ENCODE assay signal across 8 mouse cellular contexts in genomic region chr17:47408558-47408898, GRCm38 (mm10). TPM values are rescaled to one million over a fixed set of nuclear protein-coding genes. Genes with fewer than 3 reads are reported as not detected.
A peak's percentile ranks its signal among the peaks of the same experiment; 100 is the strongest.
DNase-seq lines count a peak whose midpoint lies in the region; ATAC-seq and TF ChIP-seq lines count a peak whose summit lies in the region.
"Had no signal": no experiment of that assay in that cellular context is flagged by ENCODE, and none has a peak within 500 bp of the region (broad histone marks: within the 10 kb centered on the region; RNA-seq: fewer than 3 reads in every experiment).

No protein-coding gene starts in this region.

- no peak overlapping the region for H3K27ac ChIP-seq in MEL (ENCODE audit: control insufficient read depth, low read depth, low read length)
- no peak overlapping the region for H3K27ac ChIP-seq in kidney, embryonic 15.5 days
- H3K27ac ChIP-seq in lung, embryonic 14.5 days (ENCODE audit: low read depth), result no peak overlapping the region
- no peak overlapping the region for H3K27ac ChIP-seq in small intestine, adult 2 months (ENCODE audit: insufficient read depth, low read depth, low read length)

- peak; percentile 82 to 85 (median 84) for TF ChIP-seq CTCF in MEL (IDR thresholded peaks at IDR 0.05 in 2 of 3, conservative IDR thresholded peaks at IDR 0.05 in 1 of 3; ENCODE audit: control insufficient read depth in 1 of 3, insufficient read depth in 1 of 3, low read depth in 2 of 3, low read length in 3 of 3, poor library complexity in 1 of 3, severe bottlenecking in 1 of 3)
- TF ChIP-seq CTCF in lung, embryonic 14.5 days (IDR thresholded peaks at IDR 0.05; ENCODE audit: low read depth), result peak; percentile 83
- peak; percentile 74; the same call in 1 of the 2 replicates for TF ChIP-seq CTCF in small intestine, adult 2 months (IDR thresholded peaks at IDR 0.05; ENCODE audit: extremely low read depth, insufficient read length, insufficient replicate concordance, low read depth, low read length)

- H3K27me3 ChIP-seq in MEL (ENCODE audit: control insufficient read depth in 1 of 2, insufficient read depth in 2 of 2, low read length in 2 of 2), result no peaks in the 10 kb centered on the region; a peak in 1 of 4 replicates
- peaks cover 56% of the 10 kb centered on the region for H3K27me3 ChIP-seq in kidney, embryonic 15.5 days
- H3K27me3 ChIP-seq in lung, embryonic 14.5 days (ENCODE audit: insufficient read depth, low read length), result peaks cover 21% of the 10 kb centered on the region
- H3K27me3 ChIP-seq in small intestine, adult 2 months (ENCODE audit: control insufficient read depth, insufficient read depth, low read length), result peaks cover 6% of the 10 kb centered on the region

- TF ChIP-seq RAD21 in MEL (IDR thresholded peaks at IDR 0.05; ENCODE audit: low read depth, low read length), result peak; percentile 76

- H3K79me2 ChIP-seq in MEL (ENCODE audit: control insufficient read depth, insufficient read depth, low read length, poor library complexity), result no peaks in the 10 kb centered on the region

- intact Hi-C loops in gastrocnemius, postnatal 14 days (cut with DNase I; ENCODE audit: low total_unique reads), result no loop called here

- ATAC-seq in CD4-positive, CD25-positive, alpha-beta regulatory T cell, adult 4 months, result peak; percentile 62
- ATAC-seq in kidney, embryonic 15.5 days (replicated peaks; ENCODE audit: low FRiP score), result peak; percentile 44; the same call in 1 of the 2 replicates
- 0 out of 2 replicates have a peak, but pooled peaks have one; percentile 52 for ATAC-seq in lung, embryonic 14.5 days (ENCODE audit: insufficient read depth)

- no peaks in the 10 kb centered on the region; a peak in 2 of 4 replicates for H3K4me1 ChIP-seq in MEL (ENCODE audit: control insufficient read depth in 1 of 2, insufficient read depth in 2 of 2, low read length in 2 of 2)
- peaks cover 8% of the 10 kb centered on the region for H3K4me1 ChIP-seq in kidney, embryonic 15.5 days
- H3K4me1 ChIP-seq in lung, embryonic 14.5 days (ENCODE audit: insufficient read depth), result no peaks in the 10 kb centered on the region
- peaks cover 9% of the 10 kb centered on the region; the same call in 1 of the 2 replicates for H3K4me1 ChIP-seq in small intestine, adult 2 months (ENCODE audit: control insufficient read depth, insufficient read depth, insufficient read length, low read length)

- H3K9ac ChIP-seq in MEL (ENCODE audit: control insufficient read depth, low read depth, low read length, poor library complexity, severe bottlenecking), result peak overlapping the region; percentile 48
- no peak overlapping the region for H3K9ac ChIP-seq in kidney, embryonic 15.5 days
- no peak overlapping the region for H3K9ac ChIP-seq in lung, embryonic 14.5 days

- WGBS in kidney, embryonic 15.5 days, result 18% methylated on average over 8 of the region's 8 CpGs
- WGBS in lung, embryonic 14.5 days, result 22% methylated on average over 8 of the region's 8 CpGs
- WGBS in small intestine, adult 2 months, result 13% methylated on average over 8 of the region's 8 CpGs

- H3K4me2 ChIP-seq in kidney, embryonic 15.5 days, result no peak overlapping the region
- no peak overlapping the region for H3K4me2 ChIP-seq in lung, embryonic 14.5 days

- H3K4me3 ChIP-seq in MEL (ENCODE audit: control insufficient read depth in 1 of 2, insufficient read depth in 1 of 2, low read depth in 2 of 2, low read length in 2 of 2), result peak overlapping the region; percentile 31 to 33
- no peak overlapping the region for H3K4me3 ChIP-seq in kidney, embryonic 15.5 days (replicated peaks)
- no peak overlapping the region for H3K4me3 ChIP-seq in lung, embryonic 14.5 days (ENCODE audit: low read depth, low read length)
- H3K4me3 ChIP-seq in small intestine, adult 2 months (ENCODE audit: low read depth, low read length), result no peak overlapping the region

- TF ChIP-seq EP300 in MEL (IDR thresholded peaks at IDR 0.05; ENCODE audit: low read depth in 1 of 2, low read length in 2 of 2), result no peak

- TF ChIP-seq POLR2A in MEL (IDR thresholded peaks at IDR 0.05; ENCODE audit: control insufficient read depth in 1 of 2, insufficient read depth in 1 of 2, low read depth in 1 of 2, low read length in 2 of 2, poor library complexity in 1 of 2), result no peak
- no peak for TF ChIP-seq POLR2A in small intestine, adult 2 months (IDR thresholded peaks at IDR 0.05; ENCODE audit: low read depth, low read length)

- peak; percentile 84 for DNase-seq in MEL (ENCODE audit: low read depth, low spot score)
- DNase-seq in cerebellum, adult 9-11 months, result peak; percentile 33
- DNase-seq in gastrocnemius, postnatal 14 days, result peak; percentile 48
- DNase-seq in lung, embryonic 14.5 days, result peak; percentile 88

- H3K36me3 ChIP-seq in MEL (ENCODE audit: control insufficient read depth in 1 of 2, insufficient read depth in 2 of 2, low read length in 2 of 2), result no peaks in the 10 kb centered on the region
- H3K36me3 ChIP-seq in kidney, embryonic 15.5 days, result no peaks in the 10 kb centered on the region
- H3K36me3 ChIP-seq in lung, embryonic 14.5 days (ENCODE audit: insufficient read depth), result no peaks in the 10 kb centered on the region
- H3K36me3 ChIP-seq in small intestine, adult 2 months (ENCODE audit: control insufficient read depth, insufficient read depth, low read length), result no peaks in the 10 kb centered on the region

- no peaks in the 10 kb centered on the region for H3K9me3 ChIP-seq in MEL (replicated peaks; ENCODE audit: insufficient read depth, low read length)
- H3K9me3 ChIP-seq in kidney, embryonic 15.5 days (replicated peaks), result no peaks in the 10 kb centered on the region
- H3K9me3 ChIP-seq in lung, embryonic 14.5 days (ENCODE audit: low read depth, low read length), result no peaks in the 10 kb centered on the region

TF ChIP-seq in MEL, 35 proteins besides CTCF, POLR2A, EP300 and RAD21:
- TF ChIP-seq MXI1 (IDR thresholded peaks at IDR 0.05; ENCODE audit: low read depth, low read length) (peak; percentile 10; the same call in 1 of the 2 replicates), KAT2A (conservative IDR thresholded peaks at IDR 0.05; ENCODE audit: low read depth, low read length) (no peak), SMC3 (IDR thresholded peaks at IDR 0.05; ENCODE audit: low read depth, low read length) (peak; percentile 66), ZC3H11A (IDR thresholded peaks at IDR 0.05; ENCODE audit: low read depth, low read length) (peak; percentile 51), USF1 (IDR thresholded peaks at IDR 0.05; ENCODE audit: low read depth, low read length) (no peak), ZMIZ1 (IDR thresholded peaks at IDR 0.05; ENCODE audit: low read depth, low read length) (no peak), SIN3A (IDR thresholded peaks at IDR 0.05; ENCODE audit: low read length) (no peak; the same call in 1 of the 2 replicates), TCF12 (IDR thresholded peaks at IDR 0.05; ENCODE audit: low read depth, low read length) (no peak)

RNA-seq across cellular contexts. Expression of gene Guca1a, which starts 8.1 kb away (rescaled TPM):
- polyA plus RNA-seq in CD4-positive, CD25-positive, alpha-beta regulatory T cell, adult 4 months (2017; shearing (Covaris generic)), result not detected
- 1.5 and 2.3 TPM in 2 replicates for total RNA-seq in MEL (2012; rRNA removed)
- 1 to 10 TPM in 1 of 2 experiments, not detected in 1; 3.2 TPM for polyA plus RNA-seq in MEL (2012; ENCODE audit: insufficient read depth in 1 of 2, insufficient read length in 2 of 2, low read depth in 1 of 2, low replicate concordance in 2 of 2, missing spikeins in 1 of 2)
- under 1 TPM; 0.27 to 0.66 TPM for total RNA-seq in gastrocnemius, postnatal 14 days (2021)
- polyA plus RNA-seq in kidney, embryonic 15.5 days (2015; fragmentation: Nextera tagmentation; extraction: Ambion mirVana), result 1.6 and 2.6 TPM in 2 replicates
- 1.6 and 1.7 TPM in 2 replicates for polyA plus RNA-seq in lung, embryonic 14.5 days (2014; fragmentation: Nextera tagmentation; extraction: Ambion mirVana)
- 2.1 and 2.5 TPM in 2 replicates for polyA plus RNA-seq in small intestine, adult 2 months (2012; rRNA removed)
- total RNA-seq: left cerebral cortex, postnatal 10 days had no signal

RNA-seq across cellular contexts. Expression of gene Guca1b, which starts 23.3 kb away (rescaled TPM):
- polyA plus RNA-seq in CD4-positive, CD25-positive, alpha-beta regulatory T cell, adult 4 months (2017; shearing (Covaris generic)), result 1 to 10 TPM; 2.0 to 3.2 TPM
- 0.85 and 1.3 TPM in 2 replicates for total RNA-seq in MEL (2012; rRNA removed)
- 1 to 10 TPM in 1 of 2 experiments, not detected in 1; 3.1 TPM for polyA plus RNA-seq in MEL (2012; ENCODE audit: insufficient read depth in 1 of 2, insufficient read length in 2 of 2, low read depth in 1 of 2, low replicate concordance in 2 of 2, missing spikeins in 1 of 2)
- under 1 TPM; 0.22 to 0.41 TPM for total RNA-seq in gastrocnemius, postnatal 14 days (2021)
- 1.9 and 2.3 TPM in 2 replicates for polyA plus RNA-seq in kidney, embryonic 15.5 days (2015; fragmentation: Nextera tagmentation; extraction: Ambion mirVana)
- 0.41 and 0.49 TPM in 2 replicates for polyA plus RNA-seq in lung, embryonic 14.5 days (2014; fragmentation: Nextera tagmentation; extraction: Ambion mirVana)
- 0.56 and 0.86 TPM in 2 replicates for polyA plus RNA-seq in small intestine, adult 2 months (2012; rRNA removed)

RNA-seq across cellular contexts. Expression of gene AI661453, which starts 27.9 kb away (rescaled TPM):
- polyA plus RNA-seq in CD4-positive, CD25-positive, alpha-beta regulatory T cell, adult 4 months (2017; shearing (Covaris generic)), result not detected
- total RNA-seq in MEL (2012; rRNA removed), result not detected in 2 replicates
- polyA plus RNA-seq in MEL (2012; ENCODE audit: insufficient read depth in 1 of 2, insufficient read length in 2 of 2, low read depth in 1 of 2, low replicate concordance in 2 of 2, missing spikeins in 1 of 2), result not detected
- under 1 TPM; 0.31 to 0.49 TPM for total RNA-seq in gastrocnemius, postnatal 14 days (2021)
- polyA plus RNA-seq in kidney, embryonic 15.5 days (2015; fragmentation: Nextera tagmentation; extraction: Ambion mirVana), result 1.7 and 2.1 TPM in 2 replicates
- polyA plus RNA-seq in lung, embryonic 14.5 days (2014; fragmentation: Nextera tagmentation; extraction: Ambion mirVana), result 2.4 TPM in 2 replicates
- 21.8 and 27.3 TPM in 2 replicates for polyA plus RNA-seq in small intestine, adult 2 months (2012; rRNA removed)

RNA-seq across cellular contexts. Expression of gene 1700001C19Rik, which starts 28.6 kb away (rescaled TPM):
- not detected for polyA plus RNA-seq in CD4-positive, CD25-positive, alpha-beta regulatory T cell, adult 4 months (2017; shearing (Covaris generic))
- not detected in 2 replicates for total RNA-seq in MEL (2012; rRNA removed)
- not detected for polyA plus RNA-seq in MEL (2012; ENCODE audit: insufficient read depth in 1 of 2, insufficient read length in 2 of 2, low read depth in 1 of 2, low replicate concordance in 2 of 2, missing spikeins in 1 of 2)
- not detected for total RNA-seq in gastrocnemius, postnatal 14 days (2021)
- polyA plus RNA-seq in kidney, embryonic 15.5 days (2015; fragmentation: Nextera tagmentation; extraction: Ambion mirVana), result 0.26 and 0.46 TPM in 2 replicates
- 0.13 TPM in 1 of 2 replicates, not detected in the other for polyA plus RNA-seq in lung, embryonic 14.5 days (2014; fragmentation: Nextera tagmentation; extraction: Ambion mirVana)
- polyA plus RNA-seq in small intestine, adult 2 months (2012; rRNA removed), result 0.08 TPM in 1 of 2 replicates, not detected in the other
- total RNA-seq: left cerebral cortex, postnatal 10 days had no signal

RNA-seq across cellular contexts. Expression of gene Mrps10, which starts 39.8 kb away (rescaled TPM):
- 10 to 100 TPM; 29.1 to 37.6 TPM for polyA plus RNA-seq in CD4-positive, CD25-positive, alpha-beta regulatory T cell, adult 4 months (2017; shearing (Covaris generic))
- total RNA-seq in MEL (2012; rRNA removed), result 75.2 and 78.9 TPM in 2 replicates
- 100 to 1,000 TPM; 107 to 442 TPM for polyA plus RNA-seq in MEL (2012; ENCODE audit: insufficient read depth in 1 of 2, insufficient read length in 2 of 2, low read depth in 1 of 2, low replicate concordance in 2 of 2, missing spikeins in 1 of 2)
- 10 to 100 TPM; 36.8 to 40.7 TPM for total RNA-seq in gastrocnemius, postnatal 14 days (2021)
- polyA plus RNA-seq in kidney, embryonic 15.5 days (2015; fragmentation: Nextera tagmentation; extraction: Ambion mirVana), result 80.3 and 83.1 TPM in 2 replicates
- 84.1 and 86.9 TPM in 2 replicates for polyA plus RNA-seq in lung, embryonic 14.5 days (2014; fragmentation: Nextera tagmentation; extraction: Ambion mirVana)
- 11.3 and 13.5 TPM in 2 replicates for polyA plus RNA-seq in small intestine, adult 2 months (2012; rRNA removed)

Comparison
In these comparisons a context has a peak if more than half of its experiments do, and no peak if none do; other contexts are left out.
1. DNase-seq: peak in every context shown above with its lines; median percentile 88 in lung, embryonic 14.5 days; 84 in MEL; 48 in gastrocnemius, postnatal 14 days; 33 in cerebellum, adult 9-11 months.
2. H3K4me3 ChIP-seq: peak in MEL (2 of 2); none in kidney, embryonic 15.5 days (single experiment), lung, embryonic 14.5 days (single experiment) and small intestine, adult 2 months (single experiment).
3. Peak in every context shown above with its lines, with median percentiles within 50 percentile points of each other: ATAC-seq and CTCF ChIP-seq.